27 mouse cellular contexts compared by ENCODE assay signal in the genomic region with DNA sequence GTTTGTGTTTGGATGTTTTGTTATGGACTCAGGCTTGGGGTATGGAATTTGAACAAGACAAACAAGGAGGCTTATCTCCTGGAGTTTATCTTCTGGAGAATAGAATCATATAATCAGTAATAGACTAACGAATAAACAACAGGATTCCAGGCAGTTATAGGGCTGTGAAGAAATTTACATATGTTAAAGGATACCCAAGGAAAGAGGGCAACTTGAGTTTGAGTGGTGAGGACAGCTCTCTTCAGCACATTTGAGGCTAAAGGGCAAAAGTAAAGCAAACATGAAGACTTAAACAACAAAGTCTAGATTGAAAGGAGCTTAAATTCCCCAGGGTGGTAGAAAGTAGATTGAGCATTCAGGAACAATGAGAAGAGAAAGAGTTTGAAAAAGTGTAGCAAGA. TPM values are rescaled to one million over a fixed set of nuclear protein-coding genes. Genes with fewer than 3 reads are reported as not detected.
"Had no signal": no experiment of that assay in that cellular context is flagged by ENCODE, and none has a peak within 500 bp of the region (broad histone marks: within the 10 kb centered on the region; RNA-seq: fewer than 3 reads in every experiment).

No protein-coding gene starts in this region.

- H3K9me3 ChIP-seq: midbrain, embryonic 10.5 days; midbrain, embryonic 12.5 days; neural tube, embryonic 13.5 days; neural tube, embryonic 15.5 days had no signal

- H3K27ac ChIP-seq: midbrain, embryonic 10.5 days; midbrain, embryonic 12.5 days; neural tube, embryonic 13.5 days; neural tube, embryonic 15.5 days had no signal

- H3K4me3 ChIP-seq: midbrain, embryonic 10.5 days; midbrain, embryonic 12.5 days; myocyte; neural tube, embryonic 13.5 days; neural tube, embryonic 15.5 days had no signal

- H3K27me3 ChIP-seq: midbrain, embryonic 12.5 days; neural tube, embryonic 13.5 days; neural tube, embryonic 15.5 days had no signal

- H3K4me1 ChIP-seq: midbrain, embryonic 10.5 days; midbrain, embryonic 12.5 days; neural tube, embryonic 13.5 days; neural tube, embryonic 15.5 days had no signal

- ATAC-seq: midbrain, embryonic 16.5 days had no signal

- H3K9ac ChIP-seq: lung, embryonic 14.5 days; midbrain, embryonic 12.5 days; neural tube, embryonic 13.5 days; neural tube, embryonic 15.5 days had no signal

- H3K4me2 ChIP-seq: lung, embryonic 14.5 days; midbrain, embryonic 12.5 days; neural tube, embryonic 13.5 days; neural tube, embryonic 15.5 days had no signal

- H3K36me3 ChIP-seq: midbrain, embryonic 10.5 days; midbrain, embryonic 12.5 days; neural tube, embryonic 13.5 days; neural tube, embryonic 15.5 days had no signal

- DNase-seq: lung, adult 18-20 months; lung, embryonic 14.5 days; lung, postnatal 10 days; lung, postnatal 4 days; midbrain, embryonic 14.5 days; retina, postnatal 1 day; right cerebral cortex, adult 18-20 months; right cerebral cortex, postnatal 25 days; right cerebral cortex, postnatal 4 days; spleen, adult 18-20 months; thymus, adult 18-20 months; thymus, postnatal 14 days; thymus, postnatal 36 days had no signal

RNA-seq across cellular contexts. Expression of gene Gm11114, which starts 59.5 kb away (rescaled TPM):
- total RNA-seq: megakaryocyte, adult 5-6 weeks; megakaryocyte-erythroid progenitor cell, adult 5-6 weeks had no signal
- polyA plus RNA-seq: lung, embryonic 14.5 days; lung, embryonic 16.5 days; midbrain, embryonic 10.5 days; midbrain, embryonic 12.5 days; midbrain, embryonic 14.5 days; midbrain, embryonic 16.5 days; myocyte; neural tube, embryonic 11.5 days; neural tube, embryonic 13.5 days; neural tube, embryonic 15.5 days; small intestine, adult 2 months; stomach, embryonic 14.5 days; stomach, embryonic 16.5 days; thymus, postnatal 0 days had no signal
